Mouse (Mus musculus): ENCODE measurements around the gene Mrps35.

GRCm38 (mm10) chr6:147049239-147049805 is 6.8 kb downstream of the Mrps35 start:
- TF ChIP-seq POLR2A (IDR thresholded peaks at IDR 0.05; ENCODE audit: control insufficient read depth, low read depth, low read length) (no peak), CTCF (IDR thresholded peaks at IDR 0.05; ENCODE audit: control insufficient read depth, insufficient read depth, insufficient replicate concordance, low read depth, low read length) (no peak)
